Mouse (Mus musculus) T-helper 17 cell (primary cell): Measurements from ENCODE around the gene Zfp646.

Source experiments
- in situ Hi-C, 2 experiments: fragments of 300-600 bp; cut with MboI, MseI; formaldehyde crosslinking; loops; 1 replicate in 1 of 2; 2 replicates in 1 of 2; pipeline ENCODE4 v1.15.1; 2025; ENCODE audit warnings: high pct_unique_total_duplicates in 2 of 2

Gene Zfp646

GRCm38 (mm10) chr7:127919290-127919689, 43.3 kb downstream of the Zfp646 start:
- in situ Hi-C loops = no loop called here

- in situ Hi-C loops = no loop called here
Measured at GRCm38 (mm10) chr7:127921516-127921915, 45.5 kb downstream of the Zfp646 start.

- in situ Hi-C loops = no loop called here
Measured at GRCm38 (mm10) chr7:127922451-127923275, 46.6 kb downstream of the Zfp646 start.

GRCm38 (mm10) chr7:127923714-127924113, 47.7 kb downstream of the Zfp646 start:
- in situ Hi-C loops = no loop called here

GRCm38 (mm10) chr7:127925252-127925651, 49.2 kb downstream of the Zfp646 start:
- in situ Hi-C loops = no loop called here

- in situ Hi-C loops = no loop called here
Measured at GRCm38 (mm10) chr7:127926066-127926465, 50.0 kb downstream of the Zfp646 start.

- in situ Hi-C loops = no loop called here
Measured at GRCm38 (mm10) chr7:127926846-127927245, 50.8 kb downstream of the Zfp646 start.

GRCm38 (mm10) chr7:127927726-127928125, 51.7 kb downstream of the Zfp646 start:
- in situ Hi-C loops = no loop called here

- in situ Hi-C loops = no loop called here
Measured at GRCm38 (mm10) chr7:127928596-127928995, 52.6 kb downstream of the Zfp646 start.

- in situ Hi-C loops = no loop called here
Measured at GRCm38 (mm10) chr7:127929923-127930322, 53.9 kb downstream of the Zfp646 start, which contains the start of gene Prss8. TSS of gene Prss8 (minus strand) at chr7:127930104.

- in situ Hi-C loops = no loop called here
Measured at GRCm38 (mm10) chr7:127930636-127931035, 54.6 kb downstream of the Zfp646 start.

GRCm38 (mm10) chr7:127931351-127932135, 55.5 kb downstream of the Zfp646 start:
- in situ Hi-C loops = no loop called here

GRCm38 (mm10) chr7:127932273-127933031, 56.4 kb downstream of the Zfp646 start:
- in situ Hi-C loops = no loop called here

GRCm38 (mm10) chr7:127934075-127934474, 58.1 kb downstream of the Zfp646 start:
- in situ Hi-C loops = no loop called here

- in situ Hi-C loops = no loop called here
Measured at GRCm38 (mm10) chr7:127935028-127935722, 59.2 kb downstream of the Zfp646 start.
